Mouse (Mus musculus) MEL (cell line): ENCODE measurements around the gene Rnf167. TPM values are rescaled to one million over a fixed set of nuclear protein-coding genes. Genes with fewer than 3 reads are reported as not detected.

Experiments
- DNase-seq: peaks from one replicate; pipeline ENCODE4 v3.0.0; 2011; ENCODE audit warnings: low read depth, low spot score
- H3K27ac ChIP-seq: 2 replicates; pipeline ENCODE4 v1.5.1; 2012; ENCODE audit warnings: low read depth, mild to moderate bottlenecking, control low read depth, low read length, moderate library complexity; ENCODE audit not compliant: control insufficient read depth
- H3K27me3 ChIP-seq, 2 experiments: fragments of 150-350 bp in 1 of 2; sonication (generic) in 1 of 2; 2 replicates each; pipeline ENCODE4 v1.6.1; 2012; ENCODE audit warnings: low read length in 2 of 2, mild to moderate bottlenecking in 2 of 2, improper control_type of control experiment in 1 of 2, moderate library complexity in 1 of 2; ENCODE audit not compliant: insufficient read depth in 2 of 2, control insufficient read depth in 1 of 2
- H3K36me3 ChIP-seq, 2 experiments: 2 replicates each; pipeline ENCODE4 v1.6.1; 2012 to 2014; ENCODE audit warnings: low read length in 2 of 2, improper control_type of control experiment in 1 of 2, inconsistent platforms in 1 of 2, mild to moderate bottlenecking in 1 of 2; ENCODE audit not compliant: insufficient read depth in 2 of 2, control insufficient read depth in 1 of 2
- H3K4me1 ChIP-seq, 2 experiments: fragments of 150-350 bp in 1 of 2; sonication (generic) in 1 of 2; 2 replicates each; pipeline ENCODE4 v1.6.1; 2012; ENCODE audit warnings: low read length in 2 of 2, improper control_type of control experiment in 1 of 2, mild to moderate bottlenecking in 1 of 2; ENCODE audit not compliant: insufficient read depth in 2 of 2, control insufficient read depth in 1 of 2
- H3K4me3 ChIP-seq, 2 experiments: fragments of 150-350 bp in 1 of 2; sonication (generic) in 1 of 2; 2 replicates each; pipeline ENCODE4 v1.5.1; 2012; ENCODE audit warnings: low read depth in 2 of 2, low read length in 2 of 2, mild to moderate bottlenecking in 2 of 2, moderate library complexity in 2 of 2, control low read depth in 1 of 2, improper control_type of control experiment in 1 of 2; ENCODE audit not compliant: control insufficient read depth in 1 of 2, insufficient read depth in 1 of 2
- H3K79me2 ChIP-seq: 2 replicates; pipeline ENCODE4 v1.6.1; 2012; ENCODE audit warnings: mild to moderate bottlenecking, low read length, moderate library complexity; ENCODE audit not compliant: control insufficient read depth, poor library complexity, insufficient read depth
- H3K9ac ChIP-seq: 2 replicates; pipeline ENCODE4 v1.6.1; 2012; ENCODE audit warnings: low read depth, mild to moderate bottlenecking, control low read depth, low read length, moderate library complexity; ENCODE audit not compliant: control insufficient read depth, poor library complexity, severe bottlenecking
- H3K9me3 ChIP-seq: fragments of 150-350 bp; sonication (generic); replicated peaks from 2 replicates; pipeline ENCODE4 v1.6.1; 2012; ENCODE audit warnings: mild to moderate bottlenecking, low read length, improper control_type of control experiment, moderate library complexity; ENCODE audit not compliant: insufficient read depth
- BHLHE40 ChIP-seq: IDR thresholded peaks from 2 replicates; pipeline ENCODE4 v1.6.1; 2012; ENCODE audit warnings: low read depth, mild to moderate bottlenecking, inconsistent platforms, low read length, improper control_type of control experiment, borderline replicate concordance
- CHD1 ChIP-seq: IDR thresholded peaks from 2 replicates; pipeline ENCODE4 v1.6.1; 2012; ENCODE audit warnings: low read depth, mild to moderate bottlenecking, inconsistent platforms, low read length, improper control_type of control experiment
- CTCF ChIP-seq, 3 experiments: IDR thresholded peaks in 2 of 3; conservative IDR thresholded peaks in 1 of 3; 2 replicates each; pipeline ENCODE4 v1.5.1; 2011 to 2012; ENCODE audit warnings: low read length in 3 of 3, low read depth in 2 of 3, mild to moderate bottlenecking in 2 of 3, improper control_type of control experiment in 1 of 3, inconsistent platforms in 1 of 3, mixed read lengths in 1 of 3, moderate library complexity in 1 of 3; ENCODE audit not compliant: control insufficient read depth in 1 of 3, insufficient read depth in 1 of 3, poor library complexity in 1 of 3, severe bottlenecking in 1 of 3
- E2F4 ChIP-seq: IDR thresholded peaks from 2 replicates; pipeline ENCODE4 v1.6.1; 2011; ENCODE audit warnings: low read depth, low read length, improper control_type of control experiment, borderline replicate concordance
- ELF1 ChIP-seq: IDR thresholded peaks from 2 replicates; pipeline ENCODE4 v1.6.1; 2014; ENCODE audit warnings: low read depth, mild to moderate bottlenecking, inconsistent platforms, low read length, improper control_type of control experiment, moderate library complexity
- EP300 ChIP-seq, 2 experiments: IDR thresholded peaks; 2 replicates each; pipeline ENCODE4 v1.6.1; 2011; ENCODE audit warnings: improper control_type of control experiment in 2 of 2, low read length in 2 of 2, low read depth in 1 of 2, mild to moderate bottlenecking in 1 of 2
- ETS1 ChIP-seq: IDR thresholded peaks from 2 replicates; pipeline ENCODE4 v1.6.1; 2012; ENCODE audit warnings: low read depth, mild to moderate bottlenecking, inconsistent platforms, low read length, improper control_type of control experiment, moderate library complexity
- GABPA ChIP-seq: IDR thresholded peaks from 2 replicates; pipeline ENCODE4 v1.6.1; 2012; ENCODE audit warnings: low read depth, mild to moderate bottlenecking, inconsistent platforms, low read length, improper control_type of control experiment, moderate library complexity
- GATA1 ChIP-seq: IDR thresholded peaks from 2 replicates; pipeline ENCODE4 v1.6.1; 2011; ENCODE audit warnings: low read depth, low read length, improper control_type of control experiment
- HCFC1 ChIP-seq: IDR thresholded peaks from 2 replicates; pipeline ENCODE4 v1.6.1; 2012; ENCODE audit warnings: low read depth, mild to moderate bottlenecking, inconsistent platforms, low read length, improper control_type of control experiment, moderate library complexity
- KAT2A ChIP-seq: conservative IDR thresholded peaks from 2 replicates; pipeline ENCODE4 v1.6.1; 2012; ENCODE audit warnings: low read depth, low read length, improper control_type of control experiment, inconsistent platforms
- MAFK ChIP-seq: IDR thresholded peaks from 2 replicates; pipeline ENCODE4 v1.6.1; 2011; ENCODE audit warnings: low read depth, mild to moderate bottlenecking, low read length, improper control_type of control experiment, borderline replicate concordance
- MAX ChIP-seq: IDR thresholded peaks from 2 replicates; pipeline ENCODE4 v1.6.1; 2011; ENCODE audit warnings: low read length, improper control_type of control experiment
- MAZ ChIP-seq: IDR thresholded peaks from 2 replicates; pipeline ENCODE4 v1.6.1; 2012; ENCODE audit warnings: low read depth, mild to moderate bottlenecking, inconsistent platforms, low read length, improper control_type of control experiment
- MEF2A ChIP-seq: IDR thresholded peaks from 2 replicates; pipeline ENCODE4 v1.6.1; 2014; ENCODE audit warnings: low read depth, mild to moderate bottlenecking, inconsistent platforms, low read length, improper control_type of control experiment; ENCODE audit not compliant: poor library complexity, insufficient replicate concordance, severe bottlenecking; ENCODE audit errors: extremely low read depth
- MXI1 ChIP-seq: IDR thresholded peaks from 2 replicates; pipeline ENCODE4 v1.6.1; 2011; ENCODE audit warnings: mild to moderate bottlenecking, low read depth, low read length, improper control_type of control experiment
- MYB ChIP-seq: IDR thresholded peaks from 2 replicates; pipeline ENCODE4 v1.6.1; 2011; ENCODE audit warnings: mild to moderate bottlenecking, low read depth, low read length, improper control_type of control experiment
- MYC ChIP-seq: IDR thresholded peaks from 2 replicates; pipeline ENCODE4 v1.6.1; 2011; ENCODE audit warnings: low read depth, mild to moderate bottlenecking, low read length, improper control_type of control experiment, moderate library complexity
- NELFE ChIP-seq: IDR thresholded peaks from 2 replicates; pipeline ENCODE4 v1.6.1; 2011; ENCODE audit warnings: low read depth, low read length, improper control_type of control experiment
- NRF1 ChIP-seq: IDR thresholded peaks from 2 replicates; pipeline ENCODE4 v1.6.1; 2014; ENCODE audit warnings: low read depth, mild to moderate bottlenecking, inconsistent platforms, low read length, improper control_type of control experiment, moderate library complexity; ENCODE audit not compliant: poor library complexity, insufficient read depth, severe bottlenecking
- POLR2A ChIP-seq, 2 experiments: IDR thresholded peaks; 2 replicates each; pipeline ENCODE4 v1.6.1; 2011 to 2012; ENCODE audit warnings: low read length in 2 of 2, mild to moderate bottlenecking in 2 of 2, control low read depth in 1 of 2, improper control_type of control experiment in 1 of 2, low read depth in 1 of 2, moderate library complexity in 1 of 2; ENCODE audit not compliant: control insufficient read depth in 1 of 2, insufficient read depth in 1 of 2, poor library complexity in 1 of 2
- POLR2AphosphoS2 ChIP-seq: IDR thresholded peaks from 2 replicates; pipeline ENCODE4 v1.6.1; 2011; ENCODE audit warnings: low read length, improper control_type of control experiment
- POLR2AphosphoS5 ChIP-seq: IDR thresholded peaks from 2 replicates; pipeline ENCODE4 v1.6.1; 2012; ENCODE audit warnings: low read depth, borderline replicate concordance, mild to moderate bottlenecking, inconsistent platforms, low read length, moderate library complexity, mixed read lengths
- RAD21 ChIP-seq: IDR thresholded peaks from 2 replicates; pipeline ENCODE4 v1.6.1; 2011; ENCODE audit warnings: mild to moderate bottlenecking, low read depth, low read length, improper control_type of control experiment
- RCOR1 ChIP-seq: IDR thresholded peaks from 2 replicates; pipeline ENCODE4 v1.6.1; 2012; ENCODE audit warnings: low read depth, mild to moderate bottlenecking, inconsistent platforms, low read length, improper control_type of control experiment
- SIN3A ChIP-seq: IDR thresholded peaks from 2 replicates; pipeline ENCODE4 v1.6.1; 2012; ENCODE audit warnings: low read length, improper control_type of control experiment, inconsistent platforms
- SMC3 ChIP-seq: IDR thresholded peaks from 2 replicates; pipeline ENCODE4 v1.6.1; 2011; ENCODE audit warnings: low read depth, low read length, improper control_type of control experiment
- TAL1 ChIP-seq: IDR thresholded peaks from 2 replicates; pipeline ENCODE4 v1.6.1; 2012; ENCODE audit warnings: mild to moderate bottlenecking, inconsistent platforms, low read length, moderate library complexity, mixed read lengths
- TBP ChIP-seq: IDR thresholded peaks from 2 replicates; pipeline ENCODE4 v1.8.0; 2011; ENCODE audit warnings: low read depth, low read length, improper control_type of control experiment
- TCF12 ChIP-seq: IDR thresholded peaks from 2 replicates; pipeline ENCODE4 v1.6.1; 2014; ENCODE audit warnings: low read depth, mild to moderate bottlenecking, inconsistent platforms, low read length, improper control_type of control experiment, moderate library complexity
- UBTF ChIP-seq: IDR thresholded peaks from 2 replicates; pipeline ENCODE4 v1.6.1; 2012; ENCODE audit warnings: low read depth, mild to moderate bottlenecking, inconsistent platforms, low read length, improper control_type of control experiment, moderate library complexity, borderline replicate concordance; ENCODE audit not compliant: insufficient read depth
- USF1 ChIP-seq: IDR thresholded peaks from 2 replicates; pipeline ENCODE4 v1.6.1; 2014; ENCODE audit warnings: low read depth, mild to moderate bottlenecking, inconsistent platforms, low read length, improper control_type of control experiment, moderate library complexity
- USF2 ChIP-seq, 2 experiments: IDR thresholded peaks; 2 replicates each; pipeline ENCODE4 v1.6.1; 2011 to 2012; ENCODE audit warnings: improper control_type of control experiment in 2 of 2, low read length in 2 of 2, borderline replicate concordance in 1 of 2, inconsistent platforms in 1 of 2, low read depth in 1 of 2, mild to moderate bottlenecking in 1 of 2; ENCODE audit not compliant: insufficient read depth in 1 of 2
- ZC3H11A ChIP-seq: IDR thresholded peaks from 2 replicates; pipeline ENCODE4 v1.6.1; 2012; ENCODE audit warnings: low read depth, mild to moderate bottlenecking, inconsistent platforms, low read length, improper control_type of control experiment
- ZKSCAN1 ChIP-seq: IDR thresholded peaks from 2 replicates; pipeline ENCODE4 v1.6.1; 2012; ENCODE audit warnings: low read depth, mild to moderate bottlenecking, inconsistent platforms, low read length, improper control_type of control experiment, moderate library complexity
- ZMIZ1 ChIP-seq: IDR thresholded peaks from 2 replicates; pipeline ENCODE4 v1.6.1; 2012; ENCODE audit warnings: low read depth, mild to moderate bottlenecking, inconsistent platforms, low read length, improper control_type of control experiment, moderate library complexity
- ZNF384 ChIP-seq: IDR thresholded peaks from 2 replicates; pipeline ENCODE4 v1.6.1; 2012; ENCODE audit warnings: low read depth, mild to moderate bottlenecking, inconsistent platforms, low read length, improper control_type of control experiment
- polyA plus RNA-seq, 2 experiments: library from polyadenylated mRNA; stranded (reverse) in 1 of 2; unstranded in 1 of 2; fragments of >175 nt in 1 of 2; fragments of >200 nt in 1 of 2; gene quantifications; 2 replicates each; pipeline versions ENCODE4 v1.2.1 to v1.2.4; 2012; ENCODE audit warnings: low replicate concordance in 2 of 2, low read depth in 1 of 2; ENCODE audit not compliant: insufficient read length in 2 of 2, insufficient read depth in 1 of 2, missing spikeins in 1 of 2
- total RNA-seq: library from RNA; depleted of rRNA; stranded (reverse); fragments of 300-350 nt; gene quantifications from 2 replicates; pipeline ENCODE4 v1.2.3, GENCODE M21; 2012

Rnf167 gene
- total and polyA plus RNA-seq, 3 experiments = 31.4 to 44.4 TPM; not detected in 1

DNA sequence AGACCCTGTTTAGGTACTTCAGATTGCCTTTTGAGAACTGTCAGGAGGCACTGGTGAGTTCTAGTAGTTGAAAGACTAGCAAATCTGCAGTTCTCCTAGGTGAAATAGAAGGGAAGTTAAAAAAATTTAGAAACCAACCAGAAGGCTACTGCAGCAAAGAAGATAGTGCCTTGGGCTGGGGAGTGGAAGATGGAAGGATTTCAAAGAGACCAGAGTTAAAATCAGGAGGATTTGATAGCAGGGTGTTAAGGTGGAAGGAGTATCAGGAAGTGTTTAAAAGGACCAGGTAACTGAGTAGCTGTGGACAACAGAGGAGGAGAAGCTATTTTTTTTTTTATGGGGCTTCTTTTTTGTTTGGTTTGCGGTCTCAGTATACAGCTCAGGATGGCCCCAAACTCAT is 9.3 kb upstream of the Rnf167 start:
- Histone ChIP-seq H3K79me2 (peaks cover 10% of the 10 kb centered on the region; the same call in 1 of the 2 replicates), H3K27me3 (no peaks in the 10 kb centered on the region), H3K4me1 (peaks cover 14 to 47% of the 10 kb centered on the region in 2 experiments), H3K9ac (peak overlapping the region; percentile 52), H3K4me3 (peak overlapping the region in 1 of 2 experiments; percentile 9; a peak in 1 of 4 replicates), H3K27ac (peak overlapping the region; percentile 96), H3K9me3 (no peaks in the 10 kb centered on the region), H3K36me3 (peaks cover 0 to 41% of the 10 kb centered on the region in 2 experiments; a peak in 2 of 4 replicates)
- peak; percentile 69 for DNase-seq
- TF ChIP-seq USF1 = no peak
- TF ChIP-seq HCFC1 = no peak; the same call in 1 of the 2 replicates
- TF ChIP-seq TAL1 = no peak; the same call in 1 of the 2 replicates
- TF ChIP-seq ZNF384 = peak; percentile 85
- no peak for TF ChIP-seq MYB
- no peak for TF ChIP-seq POLR2AphosphoS5
- no peak for TF ChIP-seq MAZ
- no peak for TF ChIP-seq NRF1
- TF ChIP-seq ELF1 = no peak; the same call in 1 of the 2 replicates
- no peak for TF ChIP-seq TBP
- TF ChIP-seq ETS1 = peak; percentile 59
- peak; percentile 49; the same call in 1 of the 2 replicates for TF ChIP-seq SIN3A
- TF ChIP-seq SMC3 = no peak
- 0 out of 2 replicates have a peak, but pooled peaks have one; percentile 28 for TF ChIP-seq MYC
- no peak for TF ChIP-seq GABPA
- no peak for TF ChIP-seq POLR2AphosphoS2
- TF ChIP-seq MEF2A = no peak
- no peak for TF ChIP-seq RAD21
- TF ChIP-seq GATA1 = peak; percentile 72
- TF ChIP-seq MXI1 = peak; percentile 63
- no peak for TF ChIP-seq MAFK
- no peak for TF ChIP-seq UBTF
- peak; percentile 76 to 80 for TF ChIP-seq EP300 (IDR thresholded peaks at IDR 0.05; ENCODE audit: low read depth in 1 of 2, low read length in 2 of 2)
- TF ChIP-seq ZMIZ1 = 0 out of 2 replicates have a peak, but pooled peaks have one; percentile 46
- no peak for TF ChIP-seq BHLHE40
- TF ChIP-seq CHD1 = 0 out of 2 replicates have a peak, but pooled peaks have one; percentile 25
- TF ChIP-seq USF2 (IDR thresholded peaks at IDR 0.05; ENCODE audit: borderline replicate concordance in 1 of 2, insufficient read depth in 1 of 2, low read depth in 1 of 2, low read length in 2 of 2) = no peak
- 0 out of 2 replicates have a peak, but pooled peaks have one; percentile 75 for TF ChIP-seq E2F4
- no peak for TF ChIP-seq POLR2A (IDR thresholded peaks at IDR 0.05; ENCODE audit: control insufficient read depth in 1 of 2, insufficient read depth in 1 of 2, low read depth in 1 of 2, low read length in 2 of 2, poor library complexity in 1 of 2)
- TF ChIP-seq ZC3H11A = no peak
- TF ChIP-seq NELFE = peak; percentile 39; the same call in 1 of the 2 replicates
- peak; percentile 81 for TF ChIP-seq RCOR1
- no peak for TF ChIP-seq ZKSCAN1
- TF ChIP-seq MAX = peak; percentile 48; the same call in 1 of the 2 replicates
- no peak for TF ChIP-seq CTCF (IDR thresholded peaks at IDR 0.05 in 2 of 3, conservative IDR thresholded peaks at IDR 0.05 in 1 of 3; ENCODE audit: control insufficient read depth in 1 of 3, insufficient read depth in 1 of 3, low read depth in 2 of 3, low read length in 3 of 3, poor library complexity in 1 of 3, severe bottlenecking in 1 of 3)
- peak; percentile 75 for TF ChIP-seq TCF12
- no peak for TF ChIP-seq KAT2A
